Mouse (Mus musculus) ES-Bruce4 (cell line): ENCODE data around the gene Tm7sf3.

Experiments
- CTCF ChIP-seq: IDR thresholded peaks from one replicate; pipeline ENCODE4 v1.8.1; 2011; ENCODE audit warnings: low read depth, low read length
- EP300 ChIP-seq: IDR thresholded peaks from 2 replicates; pipeline ENCODE4 v1.6.1; 2011; ENCODE audit warnings: low read depth, low read length; ENCODE audit not compliant: insufficient read depth
- POLR2A ChIP-seq: IDR thresholded peaks from one replicate; pipeline ENCODE4 v1.8.1; 2011; ENCODE audit warnings: low read length; ENCODE audit not compliant: insufficient read depth

DNA sequence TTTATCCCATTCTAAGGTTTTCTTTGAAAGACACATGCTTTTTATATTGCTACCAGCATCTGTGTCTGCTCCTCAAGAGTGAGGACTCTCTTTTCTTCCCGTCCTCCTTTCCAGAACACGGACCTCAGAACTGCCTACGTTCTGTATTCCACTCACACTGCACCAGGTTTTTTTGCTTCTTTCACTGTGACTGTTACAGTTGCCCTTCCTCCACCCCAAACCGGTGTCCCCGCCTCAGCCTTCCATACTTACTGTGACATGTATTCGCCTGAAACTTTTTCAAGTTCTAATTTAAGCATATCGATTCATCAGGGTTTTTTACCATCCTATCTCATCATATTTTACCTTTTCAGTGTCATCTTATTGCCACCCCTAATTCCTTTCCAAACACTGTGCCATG, 64.0 kb downstream of the Tm7sf3 start:
- TF ChIP-seq CTCF = no peak
- TF ChIP-seq EP300 = no peak
- no peak for TF ChIP-seq POLR2A
